In the genomic region with DNA sequence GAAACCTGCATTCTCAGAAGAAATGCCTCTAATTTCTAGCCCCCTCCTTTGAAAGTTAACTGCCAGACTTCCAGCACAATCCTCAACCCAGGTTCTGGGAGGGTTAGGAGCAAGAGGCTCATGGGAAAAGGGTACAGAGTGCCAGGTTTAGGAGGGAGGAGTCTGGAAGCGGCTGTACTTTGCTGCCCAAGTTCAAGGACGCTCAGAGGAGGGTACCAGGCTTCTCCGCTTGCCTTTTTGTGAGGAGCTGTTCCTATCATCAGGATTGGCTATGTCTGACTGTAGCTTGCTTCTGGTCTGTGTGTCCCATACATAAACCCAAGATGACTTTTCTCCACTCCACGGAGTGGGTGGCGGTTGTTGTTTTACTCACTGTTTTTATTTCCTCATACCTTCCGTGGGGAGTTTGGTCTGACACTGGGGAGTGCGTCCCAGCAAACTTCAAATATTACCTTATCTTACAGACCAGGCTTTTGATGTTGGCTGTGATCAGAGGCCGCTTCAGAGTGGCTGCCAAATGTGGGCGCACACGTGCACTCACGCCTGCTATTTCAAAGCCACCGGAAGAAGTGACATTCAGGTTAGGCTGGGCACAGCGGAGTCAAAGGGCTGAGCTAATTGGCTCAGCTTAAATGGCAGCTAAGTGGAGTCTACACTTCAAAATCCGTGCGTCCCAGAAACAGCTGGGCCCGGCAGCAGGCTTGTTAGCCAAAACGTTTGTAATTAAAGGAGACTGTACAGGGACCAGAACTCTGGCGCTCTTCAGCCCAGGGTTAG, we compare ENCODE assay signal across 9 mouse cellular contexts. TPM values are rescaled to one million over a fixed set of nuclear protein-coding genes. Genes with fewer than 3 reads are reported as not detected.
DNase-seq lines count a peak whose midpoint lies in the region; ATAC-seq lines count a peak whose summit lies in the region.
"Had no signal": no experiment of that assay in that cellular context is flagged by ENCODE, and none has a peak within 500 bp of the region (broad histone marks: within the 10 kb centered on the region; RNA-seq: fewer than 3 reads in every experiment).

No protein-coding gene starts in this region.

- intact Hi-C loops in heart, postnatal 10 days (cut with DNase I): no loop called here
- intact Hi-C loops in heart, postnatal 36 days (cut with DNase I): no loop called here

- no peak for ATAC-seq in embryonic facial prominence, embryonic 13.5 days (ENCODE audit: insufficient number of reproducible peaks, insufficient read depth, low FRiP score, low TSS enrichment, low read depth)
- ATAC-seq in hindbrain, embryonic 11.5 days (ENCODE audit: low FRiP score): no peak
- peak; percentile 6 for ATAC-seq in midbrain, embryonic 12.5 days (ENCODE audit: low FRiP score, low read depth)
- ATAC-seq in liver, embryonic 11.5 days (replicated peaks; ENCODE audit: low FRiP score): no peak

- H3K27ac ChIP-seq in embryonic facial prominence, embryonic 13.5 days: peak overlapping the region; percentile 55; the same call in 1 of the 2 replicates
- H3K27ac ChIP-seq in hindbrain, embryonic 11.5 days (ENCODE audit: low read depth, low read length): 0 out of 2 replicates have a peak overlapping the region, but pooled peaks have one; percentile 76
- peak overlapping the region; percentile 86 for H3K27ac ChIP-seq in midbrain, embryonic 12.5 days (replicated peaks)
- no peak overlapping the region for H3K27ac ChIP-seq in liver, embryonic 11.5 days (ENCODE audit: low read depth, low read length)

- no peak overlapping the region for H3K4me3 ChIP-seq in embryonic facial prominence, embryonic 13.5 days
- no peak overlapping the region for H3K4me3 ChIP-seq in hindbrain, embryonic 11.5 days (ENCODE audit: low read depth, low read length)
- H3K4me3 ChIP-seq in midbrain, embryonic 12.5 days: no peak overlapping the region
- H3K4me3 ChIP-seq in liver, embryonic 11.5 days (ENCODE audit: low read depth, low read length): no peak overlapping the region

- DNase-seq in heart, postnatal 10 days: peak; percentile 33 to 38
- DNase-seq in heart, postnatal 36 days: no peak
- no peak for DNase-seq in hindbrain, embryonic 11.5 days (ENCODE audit: low spot score)
- DNase-seq in embryo, embryonic 10.5 days (ENCODE audit: low spot score): no peak
- DNase-seq in left cerebral cortex, adult 9 months (ENCODE audit: low spot score in 2 of 2): no peak
- DNase-seq in liver, embryonic 11.5 days (ENCODE audit: low spot score): no peak
- DNase-seq: kidney, adult 9 months had no signal

- 45% methylated on average over 18 of the region's 18 CpGs for WGBS in embryonic facial prominence, embryonic 13.5 days
- 72% methylated on average over 18 of the region's 18 CpGs for WGBS in hindbrain, embryonic 11.5 days
- WGBS in midbrain, embryonic 12.5 days: 46% methylated on average over 18 of the region's 18 CpGs
- WGBS in liver, embryonic 11.5 days: 68% methylated on average over 18 of the region's 18 CpGs

- no peaks in the 10 kb centered on the region for H3K27me3 ChIP-seq in embryonic facial prominence, embryonic 13.5 days
- H3K27me3 ChIP-seq in hindbrain, embryonic 11.5 days (ENCODE audit: control insufficient read depth, insufficient read depth, low read length): no peaks in the 10 kb centered on the region
- H3K27me3 ChIP-seq in midbrain, embryonic 12.5 days: no peaks in the 10 kb centered on the region
- no peaks in the 10 kb centered on the region for H3K27me3 ChIP-seq in liver, embryonic 11.5 days (replicated peaks; ENCODE audit: control insufficient read depth, insufficient read depth, low read length)

- H3K36me3 ChIP-seq in embryonic facial prominence, embryonic 13.5 days: peaks cover 87% of the 10 kb centered on the region
- peaks cover 15% of the 10 kb centered on the region for H3K36me3 ChIP-seq in hindbrain, embryonic 11.5 days (ENCODE audit: control insufficient read depth, insufficient read depth, low read length)
- H3K36me3 ChIP-seq in midbrain, embryonic 12.5 days: peaks cover 71% of the 10 kb centered on the region
- H3K36me3 ChIP-seq in liver, embryonic 11.5 days (ENCODE audit: control insufficient read depth, insufficient read depth, low read length): peaks cover 16% of the 10 kb centered on the region

- H3K4me2 ChIP-seq in embryonic facial prominence, embryonic 13.5 days: no peak overlapping the region
- H3K4me2 ChIP-seq in hindbrain, embryonic 11.5 days (replicated peaks; ENCODE audit: low read depth, low read length): no peak overlapping the region
- peak overlapping the region; percentile 37 for H3K4me2 ChIP-seq in midbrain, embryonic 12.5 days (replicated peaks)
- no peak overlapping the region for H3K4me2 ChIP-seq in liver, embryonic 11.5 days

- peaks cover 73% of the 10 kb centered on the region for H3K4me1 ChIP-seq in embryonic facial prominence, embryonic 13.5 days
- H3K4me1 ChIP-seq in hindbrain, embryonic 11.5 days (replicated peaks; ENCODE audit: control insufficient read depth, insufficient read depth, low read length): peaks cover 13% of the 10 kb centered on the region
- H3K4me1 ChIP-seq in midbrain, embryonic 12.5 days: peaks cover 77% of the 10 kb centered on the region
- no peaks in the 10 kb centered on the region for H3K4me1 ChIP-seq in liver, embryonic 11.5 days (replicated peaks; ENCODE audit: control insufficient read depth, insufficient read depth, low read length)

- no peaks in the 10 kb centered on the region for H3K9me3 ChIP-seq in embryonic facial prominence, embryonic 13.5 days
- no peaks in the 10 kb centered on the region for H3K9me3 ChIP-seq in hindbrain, embryonic 11.5 days (ENCODE audit: control insufficient read depth, low read length)
- H3K9me3 ChIP-seq in midbrain, embryonic 12.5 days: 0 out of 2 replicates have a peak, but pooled peaks cover 4% of the 10 kb centered on the region
- H3K9me3 ChIP-seq in liver, embryonic 11.5 days (ENCODE audit: control insufficient read depth, low read length): no peaks in the 10 kb centered on the region

- H3K9ac ChIP-seq in embryonic facial prominence, embryonic 13.5 days: no peak overlapping the region
- no peak overlapping the region for H3K9ac ChIP-seq in hindbrain, embryonic 11.5 days (ENCODE audit: low read depth, low read length)
- H3K9ac ChIP-seq in midbrain, embryonic 12.5 days (replicated peaks): peak overlapping the region; percentile 40; the same call in 1 of the 2 replicates
- no peak overlapping the region for H3K9ac ChIP-seq in liver, embryonic 11.5 days (ENCODE audit: low read depth, low read length)

RNA-seq across cellular contexts. Expression of gene Axin2, which starts 16.1 kb away (rescaled TPM):
- 1 to 10 TPM; 5.4 to 6.0 TPM for total RNA-seq in heart, postnatal 10 days (2021)
- total RNA-seq in heart, postnatal 36 days (2021): 1 to 10 TPM; 4.1 to 6.2 TPM
- polyA plus RNA-seq in embryonic facial prominence, embryonic 13.5 days (2015; fragmentation: Nextera tagmentation; extraction: Ambion mirVana): 17.4 and 25.1 TPM in 2 replicates
- 20.1 and 26.5 TPM in 2 replicates for polyA plus RNA-seq in hindbrain, embryonic 11.5 days (2014; fragmentation: Nextera tagmentation; extraction: Ambion mirVana)
- polyA plus RNA-seq in midbrain, embryonic 12.5 days (2016; fragmentation: Nextera tagmentation; extraction: Ambion mirVana): 19.8 and 28.1 TPM in 2 replicates
- polyA plus RNA-seq in liver, embryonic 11.5 days (2014; fragmentation: Nextera tagmentation; extraction: Ambion mirVana): 1.7 and 2.3 TPM in 2 replicates

Comparison
In these comparisons a context has a peak if more than half of its experiments do, and no peak if none do; other contexts are left out.
1. DNase-seq: peak in heart, postnatal 10 days (2 of 2); none in heart, postnatal 36 days (0 of 2), hindbrain, embryonic 11.5 days (single experiment), embryo, embryonic 10.5 days (single experiment), left cerebral cortex, adult 9 months (0 of 2) and liver, embryonic 11.5 days (single experiment).